Mouse (Mus musculus) liver (tissue): ENCODE measurements around the gene Flnc.

Source experiments
- DNase-seq: peaks from one replicate; pipeline ENCODE4 v3.0.0-alpha.2; 2020; ENCODE audit warnings: mixed read lengths

The Flnc gene

GRCm38 (mm10) chr6:29432676-29433037 is 399 bp upstream of the Flnc start:
- no peak for DNase-seq

DNA sequence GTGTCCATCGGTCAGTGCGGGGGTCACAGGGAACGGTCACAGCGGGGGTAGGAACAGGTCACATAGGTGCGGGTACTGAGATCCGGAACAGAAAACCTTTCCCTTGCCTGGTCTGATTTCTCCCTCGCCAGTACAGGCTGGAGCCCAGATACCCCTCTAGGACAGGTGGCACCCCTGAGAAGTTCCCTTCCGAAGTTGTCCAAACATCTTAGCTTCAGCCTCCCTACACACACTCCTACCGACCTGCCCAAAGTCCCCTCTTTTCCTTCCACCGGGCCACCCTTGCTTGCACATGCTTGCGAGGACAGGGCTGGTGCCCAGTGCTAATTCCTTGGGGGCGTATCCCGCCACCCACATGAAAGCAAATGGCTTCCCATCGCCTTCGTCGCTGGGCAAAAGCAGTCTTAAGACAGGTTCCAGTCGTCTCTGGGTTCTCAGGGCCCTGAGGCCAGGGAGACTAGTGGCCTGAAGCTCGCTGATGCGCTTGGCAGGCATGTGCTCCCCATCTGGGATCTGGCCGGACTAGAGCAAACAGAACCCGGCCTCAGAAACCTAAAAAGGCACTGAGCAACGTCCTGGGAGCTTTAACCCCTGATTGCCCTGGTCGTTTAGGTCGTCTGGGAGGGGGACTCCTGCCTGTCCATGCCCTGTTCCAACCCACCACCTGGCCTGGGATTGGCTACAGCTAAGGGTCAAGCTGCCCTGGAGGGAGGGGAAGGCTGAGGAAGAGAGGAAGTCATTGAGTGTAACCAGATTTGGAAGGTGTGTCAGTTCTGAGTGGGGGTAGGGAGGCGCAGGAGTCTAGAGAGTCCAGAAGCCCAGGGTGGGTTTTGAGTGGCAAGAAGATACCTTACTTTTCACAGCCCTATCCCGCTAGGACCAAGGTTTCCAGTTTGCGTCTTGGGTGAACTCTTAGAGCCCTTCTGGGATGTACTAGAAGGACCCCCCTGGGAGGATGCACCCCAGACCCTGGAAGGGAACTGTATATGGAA is 1.0 kb downstream of the Flnc start:
- no peak for DNase-seq

- peak; percentile 69 for DNase-seq
These were observed 2.0 kb downstream of the Flnc start for GRCm38 (mm10) chr6:29434911-29435691.

- DNase-seq, result no peak
These were observed 2.9 kb downstream of the Flnc start for GRCm38 (mm10) chr6:29435940-29436451.

GRCm38 (mm10) chr6:29436461-29436934 is 3.4 kb downstream of the Flnc start:
- no peak for DNase-seq

DNA sequence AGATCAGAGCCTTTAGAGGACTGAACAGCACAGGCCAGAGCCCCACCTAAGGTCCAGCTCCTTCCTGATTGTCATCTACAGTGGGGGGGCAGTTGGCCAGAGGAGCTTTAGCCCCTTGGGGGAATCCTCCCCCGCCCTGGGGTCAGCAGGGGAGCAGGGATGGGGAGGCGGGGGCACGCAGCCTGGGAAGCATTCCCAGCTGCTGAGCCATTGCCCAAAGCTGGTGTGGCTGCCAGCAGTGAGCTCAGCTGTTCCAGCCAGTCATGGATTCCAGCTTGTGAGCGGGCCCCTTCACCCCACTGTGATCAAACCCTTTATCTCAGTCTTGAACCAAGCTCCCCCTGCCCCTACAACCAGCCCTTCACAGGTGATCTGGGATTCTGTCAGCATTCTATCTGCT is 6.2 kb downstream of the Flnc start:
- no peak for DNase-seq

GRCm38 (mm10) chr6:29439789-29440188 is 6.7 kb downstream of the Flnc start:
- DNase-seq, result no peak

DNA sequence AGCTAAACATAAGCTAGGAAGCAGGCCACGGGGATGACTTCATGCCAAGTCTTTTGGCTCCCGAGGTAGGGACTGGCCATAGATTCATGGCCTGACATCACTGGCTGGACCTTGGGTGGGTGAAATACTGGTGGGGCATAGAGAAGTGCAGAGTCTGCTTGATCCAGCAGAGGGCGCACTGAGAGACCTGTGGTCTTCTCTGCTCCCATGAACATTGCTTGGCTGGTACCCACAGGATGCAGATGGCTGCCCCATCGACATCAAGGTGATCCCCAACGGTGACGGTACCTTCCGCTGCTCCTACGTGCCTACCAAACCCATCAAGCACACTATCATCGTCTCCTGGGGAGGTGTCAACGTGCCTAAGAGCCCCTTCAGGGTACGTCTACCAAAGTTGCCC is 11.7 kb downstream of the Flnc start:
- DNase-seq, result peak; percentile 48

DNA sequence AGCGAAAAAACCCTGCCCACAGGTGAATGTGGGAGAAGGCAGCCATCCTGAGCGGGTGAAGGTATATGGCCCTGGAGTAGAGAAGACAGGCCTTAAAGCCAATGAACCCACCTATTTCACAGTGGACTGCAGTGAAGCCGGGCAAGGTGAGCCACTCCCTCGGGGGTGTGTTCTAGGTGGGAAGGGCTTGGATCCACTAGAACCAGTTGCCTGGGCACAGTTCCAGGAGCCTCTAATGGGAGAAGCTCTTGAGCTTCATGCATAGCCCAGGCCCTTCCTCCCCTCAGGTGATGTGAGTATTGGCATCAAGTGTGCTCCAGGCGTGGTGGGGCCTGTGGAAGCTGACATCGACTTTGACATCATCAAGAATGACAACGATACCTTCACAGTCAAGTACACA is 12.3 kb downstream of the Flnc start:
- no peak for DNase-seq

DNA sequence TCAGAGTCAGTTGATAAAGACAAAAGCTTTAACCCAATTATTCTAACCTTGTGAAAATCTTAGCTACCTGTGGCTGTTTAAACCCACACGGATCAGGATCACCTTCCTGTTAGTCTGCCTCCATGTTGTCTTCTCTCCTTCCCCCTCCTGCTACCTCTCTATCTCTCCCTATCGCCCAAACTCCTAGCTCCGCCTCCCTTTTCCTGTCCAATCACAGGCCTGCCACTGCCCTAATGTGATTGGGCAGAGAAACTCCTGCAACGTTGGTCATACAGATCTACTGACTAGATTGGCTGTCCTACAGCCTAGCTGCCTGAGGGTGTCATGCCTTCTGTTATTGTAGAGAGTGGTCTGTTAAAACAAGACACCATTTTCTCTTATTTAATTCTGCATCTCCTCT is 16.8 kb downstream of the Flnc start:
- DNase-seq, result no peak

GRCm38 (mm10) chr6:29450667-29451066 is 17.6 kb downstream of the Flnc start:
- no peak for DNase-seq

- no peak for DNase-seq
These were observed 28.4 kb downstream of the Flnc start for GRCm38 (mm10) chr6:29461502-29461901.

- DNase-seq, result no peak
These were observed 30.3 kb downstream of the Flnc start for GRCm38 (mm10) chr6:29463388-29463787.

GRCm38 (mm10) chr6:29467583-29468354 is 34.7 kb downstream of the Flnc start, which contains the start of gene Atp6v1f:
Atp6v1f (plus strand) TSS chr6:29467718.
- peak; percentile 97 for DNase-seq

- no peak for DNase-seq
These were observed 35.8 kb downstream of the Flnc start for GRCm38 (mm10) chr6:29468851-29469250.

DNA sequence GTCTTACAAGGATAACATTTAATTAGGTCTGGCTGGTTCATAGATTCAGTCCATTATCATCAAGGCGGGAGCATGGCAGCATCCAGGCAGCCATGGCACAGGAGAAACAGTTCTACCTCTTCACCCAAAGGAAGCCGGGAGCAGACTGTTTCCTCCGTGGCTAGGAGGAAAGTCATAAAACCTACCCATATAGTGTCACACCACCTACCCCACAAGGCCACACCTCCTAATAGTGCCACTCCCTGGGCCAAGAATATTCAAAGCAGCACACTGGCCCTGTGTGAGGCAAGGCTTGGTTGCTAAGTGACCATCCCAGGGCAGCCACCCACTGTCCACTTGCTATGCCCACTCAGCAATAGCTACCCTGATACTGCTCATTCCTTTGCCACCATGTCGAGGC is 38.1 kb downstream of the Flnc start, which contains the start of gene Atp6v1fnb:
TSS of gene Atp6v1fnb (plus strand) at position 301 of the 400 bp plus-strand sequence.
- no peak for DNase-seq

DNA sequence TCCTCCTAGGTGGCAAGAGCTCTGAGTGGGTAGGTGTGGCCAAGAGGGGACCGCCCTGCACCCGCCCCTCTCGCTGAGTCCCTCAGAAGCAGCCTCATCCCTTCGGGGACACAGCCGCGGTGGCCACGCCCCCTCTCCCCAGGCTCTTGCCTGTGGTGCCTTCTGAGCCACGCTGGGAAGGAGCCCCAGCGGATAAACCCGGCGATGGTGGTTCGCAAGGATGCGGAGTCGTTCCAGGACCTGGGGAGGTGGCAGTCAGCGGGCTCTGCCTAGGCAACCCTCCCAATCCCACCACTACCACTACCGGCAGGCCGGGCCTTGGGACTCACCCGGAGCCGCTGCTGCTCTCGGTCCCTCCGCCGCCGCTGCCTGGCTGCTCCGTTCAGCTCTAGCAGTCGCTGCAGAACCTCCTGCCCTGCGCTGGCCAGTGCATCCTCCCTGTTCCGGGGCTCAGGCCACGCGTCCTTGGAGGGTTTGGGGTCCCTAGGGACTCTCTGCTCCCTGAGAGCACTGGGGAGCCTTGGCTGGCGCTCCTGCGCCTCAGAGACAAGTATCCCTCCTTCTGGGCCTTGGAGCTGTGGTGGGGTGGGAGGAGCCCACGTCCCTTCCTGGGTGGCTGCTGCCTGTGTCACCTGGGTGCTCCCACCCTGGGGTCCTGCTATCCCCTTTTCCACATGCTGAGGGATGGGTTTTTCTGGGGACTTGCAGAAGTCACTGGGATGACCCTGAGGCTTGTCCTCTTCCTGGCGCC is 41.1 kb downstream of the Flnc start:
- DNase-seq, result peak; percentile 94

- DNase-seq, result no peak
These were observed 41.7 kb downstream of the Flnc start for GRCm38 (mm10) chr6:29474736-29475135.

DNA sequence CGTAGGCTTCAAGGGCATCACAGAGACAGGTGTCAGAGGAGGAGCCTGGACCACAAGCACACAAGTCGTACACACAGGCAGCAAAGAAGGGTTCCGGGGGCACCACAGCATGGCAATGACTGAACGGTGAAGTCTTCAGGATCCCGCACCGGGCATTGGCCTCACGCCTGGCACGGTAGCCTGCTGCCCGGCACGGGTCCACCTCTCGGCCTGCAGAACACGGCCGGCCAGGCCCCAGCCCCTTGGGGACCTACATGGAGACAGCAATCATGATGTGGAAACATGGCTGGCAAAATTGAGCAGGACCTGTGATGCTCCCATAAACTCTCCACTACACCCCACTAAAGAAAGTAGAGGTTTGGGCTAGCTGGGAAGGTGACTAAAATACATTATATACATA is 49.6 kb downstream of the Flnc start:
- DNase-seq, result no peak

DNA sequence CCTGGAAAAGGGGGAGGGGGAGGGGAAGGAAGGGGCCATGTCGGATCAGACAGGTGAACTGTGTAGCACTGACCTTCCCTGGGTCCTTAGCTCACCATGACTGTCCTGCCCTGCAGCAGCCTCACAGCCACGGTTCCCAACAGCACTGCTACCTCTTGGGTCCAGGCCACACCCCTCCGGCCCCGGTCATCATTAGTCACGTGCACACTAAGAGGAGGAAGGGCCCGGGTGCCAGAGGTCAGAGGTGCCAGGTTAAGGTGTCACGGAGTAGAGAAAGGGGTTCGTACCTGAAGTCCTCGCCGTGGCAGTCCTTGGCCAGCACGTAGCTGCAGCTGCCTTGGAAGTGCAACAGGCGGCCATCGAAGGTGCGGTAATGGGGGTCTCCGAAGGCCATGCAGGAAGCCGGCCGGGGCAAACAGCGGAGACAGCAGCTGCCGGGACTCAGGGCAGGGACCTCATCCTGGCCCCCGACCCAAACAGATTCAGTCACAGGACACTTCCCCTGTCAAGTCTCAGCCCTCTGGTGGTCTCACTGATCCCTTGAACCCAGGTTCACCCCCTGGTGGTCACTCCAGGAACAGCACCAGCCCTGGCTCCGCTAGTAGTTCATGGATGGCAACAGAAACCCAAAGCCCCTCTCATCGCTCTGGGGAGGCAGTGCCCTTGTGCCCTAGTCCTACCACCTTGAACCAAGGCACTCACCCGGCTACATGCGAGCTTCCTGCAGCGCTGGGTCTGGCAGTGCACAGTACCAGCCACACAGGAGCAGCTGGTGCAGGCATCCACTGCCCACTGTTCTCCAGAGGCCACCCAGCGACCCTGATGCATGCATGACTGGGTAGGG is 51.9 kb downstream of the Flnc start:
- peak; percentile 78 for DNase-seq

DNA sequence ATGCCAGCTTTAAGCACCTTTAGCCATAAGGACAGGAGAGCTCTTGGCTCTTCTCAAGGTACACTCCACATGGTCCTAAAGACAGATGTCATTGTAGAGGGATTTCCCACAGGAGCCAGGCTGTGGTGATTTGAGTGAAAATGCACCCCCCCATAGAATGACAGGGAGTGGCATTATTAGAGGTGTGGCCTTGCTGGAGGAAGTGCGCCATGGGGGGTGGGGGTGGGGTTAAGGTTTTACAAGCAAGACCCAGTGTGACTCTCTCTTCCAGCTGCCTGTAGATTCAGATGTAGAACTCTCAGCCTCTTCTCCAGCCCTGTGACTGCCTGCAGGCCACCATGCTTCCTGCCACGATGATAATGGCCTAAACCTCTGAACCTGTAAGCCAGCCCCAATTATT is 52.9 kb downstream of the Flnc start:
- no peak for DNase-seq
